Mouse (Mus musculus) stomach, postnatal 0 days (tissue): ENCODE measurements around the gene Sardh.

ENCODE experiments used
- CTCF ChIP-seq: IDR thresholded peaks from 2 replicates; pipeline ENCODE4 v1.5.1; 2016; ENCODE audit warnings: antibody characterized with exemption, low read depth, mild to moderate bottlenecking, moderate library complexity
- EP300 ChIP-seq: optimal IDR thresholded peaks from 2 replicates; pipeline ENCODE3; 2016; ENCODE audit warnings: antibody characterized with exemption

GRCm38 (mm10) chr2:27187531-27187930 lies 60.6 kb downstream of the Sardh start:
- TF ChIP-seq CTCF = no peak
- TF ChIP-seq EP300 = no peak
